Mouse (Mus musculus): ENCODE data around the gene Gm13272.
"Not testable (repeated sequence)": the region's sequence is repeated elsewhere in the genome, so short reads cannot be mapped to it uniquely, and the experiment has no call there.

DNA sequence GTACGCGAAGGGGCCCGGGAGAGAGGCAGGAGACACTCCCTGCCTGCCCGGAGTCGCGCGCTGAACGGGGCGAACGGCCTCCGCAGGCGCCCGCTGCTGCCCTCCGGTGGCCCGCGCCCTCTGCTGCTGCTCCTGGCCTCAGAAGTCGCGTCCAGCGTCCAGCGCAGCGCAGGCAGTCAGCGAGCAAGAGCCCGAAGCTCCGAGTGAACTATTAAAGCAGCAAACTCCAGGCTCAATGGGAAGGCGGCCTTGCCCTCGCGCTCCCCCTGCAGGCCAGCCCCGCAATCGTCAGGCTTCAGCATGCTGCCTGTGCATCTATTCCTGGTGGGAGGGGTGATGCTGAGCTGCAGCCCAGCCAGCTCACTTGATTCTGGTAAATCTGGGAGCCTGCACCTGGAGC, 3.0 kb upstream of the Gm13272 start, which contains the start of gene Gm13289:
- TF ChIP-seq CTCF (IDR thresholded peaks at IDR 0.05; ENCODE audit: low read depth, low read length); POLR2A (IDR thresholded peaks at IDR 0.05; ENCODE audit: insufficient read depth, low read length): not testable (repeated sequence)

Measured in ES-Bruce4 (cell line).